Mouse (Mus musculus): ENCODE data around the gene Rpl37a. TPM values are rescaled to one million over a fixed set of nuclear protein-coding genes. Genes with fewer than 3 reads are reported as not detected.

Rpl37a gene
- polyA plus RNA-seq, 1 experiment from 2014 or later: 1,358 TPM

DNA sequence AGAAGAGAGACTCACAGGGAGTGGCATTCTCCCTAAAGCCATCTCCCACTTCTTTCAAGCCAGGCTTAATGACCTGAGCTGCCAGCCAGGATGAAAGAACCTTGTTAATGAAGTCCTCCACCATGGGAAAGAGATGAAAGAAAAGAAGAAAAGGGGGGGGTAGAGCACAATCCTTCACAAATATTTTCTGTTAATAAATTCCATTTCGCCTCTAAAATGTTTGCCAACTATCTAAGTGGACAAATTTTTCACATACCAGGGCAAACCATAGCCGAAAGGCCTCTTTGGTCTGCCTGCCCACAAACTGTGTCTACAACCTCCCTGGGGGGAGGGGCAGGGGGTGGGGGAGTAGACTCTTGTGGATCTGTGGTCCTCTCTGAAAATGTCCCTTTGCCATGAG, 44.7 kb downstream of the Rpl37a start:
- Histone ChIP-seq H3K9ac (ENCODE audit: low read depth, low read length) (no peak overlapping the region), H3K9me3 (ENCODE audit: control insufficient read depth) (no peaks in the 10 kb centered on the region), H3K4me1 (replicated peaks; ENCODE audit: control insufficient read depth, insufficient read depth, low read length) (no peaks in the 10 kb centered on the region), H3K4me3 (ENCODE audit: low read depth, low read length) (no peak overlapping the region), H3K27ac (ENCODE audit: low read depth, low read length) (no peak overlapping the region), H3K36me3 (ENCODE audit: control insufficient read depth, insufficient read depth) (no peaks in the 10 kb centered on the region), H3K4me2 (replicated peaks; ENCODE audit: low read depth) (no peak overlapping the region), H3K27me3 (replicated peaks; ENCODE audit: control insufficient read depth, insufficient read depth, low read length) (no peaks in the 10 kb centered on the region)
- WGBS: 42% methylated on average over 2 of the region's 2 CpGs
- TF ChIP-seq CTCF (IDR thresholded peaks at IDR 0.05; ENCODE audit: low read depth): no peak
- ATAC-seq: no peak

DNA sequence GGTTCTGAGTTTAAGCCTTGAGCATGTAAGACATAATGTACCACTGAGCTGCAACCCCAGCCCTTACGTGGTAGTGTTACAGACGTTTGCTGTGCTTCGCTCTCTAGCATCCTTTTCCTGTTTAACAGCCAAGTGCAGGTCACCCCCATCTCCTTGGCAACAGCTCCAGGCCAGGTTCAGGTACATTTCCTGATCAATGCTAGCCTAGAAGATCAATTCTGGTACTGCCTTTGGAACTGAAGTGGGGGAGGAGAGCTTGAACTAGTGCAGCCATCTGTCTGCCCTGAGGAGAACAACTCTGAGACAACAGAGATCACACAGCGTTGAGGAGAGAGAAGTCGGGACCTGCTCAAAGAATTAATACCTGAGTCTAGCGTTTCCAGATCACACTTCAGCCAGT, 48.7 kb downstream of the Rpl37a start:
- no peak overlapping the region for H3K4me2 ChIP-seq (replicated peaks; ENCODE audit: low read depth)
- no peak overlapping the region for H3K4me3 ChIP-seq (ENCODE audit: low read depth, low read length)
- TF ChIP-seq CTCF (IDR thresholded peaks at IDR 0.05; ENCODE audit: low read depth): no peak
- H3K27me3 ChIP-seq (replicated peaks; ENCODE audit: control insufficient read depth, insufficient read depth, low read length): no peaks in the 10 kb centered on the region
- no peaks in the 10 kb centered on the region for H3K4me1 ChIP-seq (replicated peaks; ENCODE audit: control insufficient read depth, insufficient read depth, low read length)
- ATAC-seq: no peak
- H3K9me3 ChIP-seq (ENCODE audit: control insufficient read depth): no peaks in the 10 kb centered on the region
- H3K9ac ChIP-seq (ENCODE audit: low read depth, low read length): no peak overlapping the region
- H3K27ac ChIP-seq (ENCODE audit: low read depth, low read length): no peak overlapping the region
- 84% methylated on average over 6 of the region's 6 CpGs for WGBS
- no peaks in the 10 kb centered on the region for H3K36me3 ChIP-seq (ENCODE audit: control insufficient read depth, insufficient read depth)

Other genes starting within 250 kb of the Rpl37a start
- gene March4, start 174.4 kb upstream of the Rpl37a start, polyA plus RNA-seq (2015; fragmentation: Nextera tagmentation; extraction: Ambion mirVana): 0.12 and 0.20 TPM in 2 replicates
- gene Smarcal1, start 128.0 kb upstream of the Rpl37a start, polyA plus RNA-seq (2015; fragmentation: Nextera tagmentation; extraction: Ambion mirVana): 4.6 and 5.4 TPM in 2 replicates
- gene Ankar, start 10.7 kb upstream of the Rpl37a start, polyA plus RNA-seq (2015; fragmentation: Nextera tagmentation; extraction: Ambion mirVana): not detected in 2 replicates
- 75.6 and 94.0 TPM in 2 replicates for gene Igfbp2, start 113.2 kb downstream of the Rpl37a start, polyA plus RNA-seq (2015; fragmentation: Nextera tagmentation; extraction: Ambion mirVana)
- 14.3 and 14.6 TPM in 2 replicates for gene Igfbp5, start 163.6 kb downstream of the Rpl37a start, polyA plus RNA-seq (2015; fragmentation: Nextera tagmentation; extraction: Ambion mirVana)